Mouse (Mus musculus) retina, adult 2 months (tissue): Measurements from ENCODE around the gene Rrp15.

Experiments used
- DNase-seq: peaks from one replicate; pipeline ENCODE4 v3.0.0-alpha.2; 2012; ENCODE audit warnings: low read depth, low spot score

Rrp15 gene

GRCm38 (mm10) chr1:186675263-186675662, 73.9 kb downstream of the Rrp15 start:
- DNase-seq, result no peak

GRCm38 (mm10) chr1:186674621-186675020, 74.5 kb downstream of the Rrp15 start:
- no peak for DNase-seq

DNA sequence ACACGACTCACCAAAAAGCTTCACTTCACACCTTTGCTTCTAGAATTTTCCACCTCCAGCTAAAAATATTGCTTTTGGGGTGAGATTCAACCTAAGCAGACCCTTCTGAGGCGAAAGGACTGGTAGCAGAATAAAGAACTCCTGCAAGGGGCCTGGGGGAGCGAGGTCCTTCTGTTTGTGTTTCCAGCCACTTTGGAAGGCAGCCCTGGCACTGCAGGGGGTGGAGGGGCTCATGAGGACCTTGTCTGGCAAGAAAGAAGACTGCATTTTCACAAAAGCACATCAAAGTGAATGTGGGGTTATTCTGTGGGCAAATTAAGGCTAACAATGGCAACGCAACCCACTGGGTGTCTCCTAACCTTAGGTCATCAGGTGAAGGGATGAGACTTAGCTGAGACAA, 76.0 kb downstream of the Rrp15 start:
- DNase-seq, result no peak
